Mouse (Mus musculus) lung, postnatal 4 days (tissue): ENCODE measurements around the gene Rpl37a.

Experiments
- DNase-seq, 2 experiments: peaks; one replicate each; pipeline ENCODE4 v3.0.0; 2021

Gene Rpl37a

DNA sequence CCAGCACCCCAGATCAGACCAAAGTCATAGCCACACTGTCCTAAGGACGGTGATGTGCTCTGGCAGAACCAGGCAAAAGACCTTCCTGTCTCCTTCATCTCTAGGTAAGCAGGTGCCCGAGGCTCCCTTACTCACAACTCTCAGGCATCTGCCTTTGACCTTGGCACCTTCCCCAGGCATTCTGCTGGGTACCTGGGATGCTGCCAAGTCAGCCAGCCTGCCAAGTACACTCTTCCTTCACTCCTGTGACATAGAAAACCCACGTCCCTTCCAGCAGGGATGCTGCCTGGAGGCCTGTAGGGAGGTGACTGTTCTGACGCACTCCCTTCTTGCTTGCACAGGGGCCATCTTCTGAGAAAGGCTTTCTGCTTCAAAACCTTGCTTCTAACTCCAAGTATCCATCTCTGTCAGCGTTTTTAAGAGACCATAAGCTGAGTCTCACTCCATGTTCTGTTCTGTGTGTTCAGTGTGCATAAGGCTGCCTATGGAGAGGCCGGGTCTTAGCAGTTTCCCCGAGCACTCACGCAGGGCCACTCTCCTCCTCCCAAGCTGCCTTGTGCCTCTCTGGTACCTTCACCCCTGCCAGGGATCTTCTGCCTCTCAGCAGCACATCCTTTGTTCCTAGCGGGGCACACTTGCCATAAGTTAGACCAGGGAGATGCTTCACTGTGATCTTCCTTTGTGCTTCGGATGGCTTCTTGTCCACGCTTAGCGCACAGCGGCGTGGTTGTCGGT is 28.0 kb downstream of the Rpl37a start:
- DNase-seq, result peak; percentile 35 to 46

DNA sequence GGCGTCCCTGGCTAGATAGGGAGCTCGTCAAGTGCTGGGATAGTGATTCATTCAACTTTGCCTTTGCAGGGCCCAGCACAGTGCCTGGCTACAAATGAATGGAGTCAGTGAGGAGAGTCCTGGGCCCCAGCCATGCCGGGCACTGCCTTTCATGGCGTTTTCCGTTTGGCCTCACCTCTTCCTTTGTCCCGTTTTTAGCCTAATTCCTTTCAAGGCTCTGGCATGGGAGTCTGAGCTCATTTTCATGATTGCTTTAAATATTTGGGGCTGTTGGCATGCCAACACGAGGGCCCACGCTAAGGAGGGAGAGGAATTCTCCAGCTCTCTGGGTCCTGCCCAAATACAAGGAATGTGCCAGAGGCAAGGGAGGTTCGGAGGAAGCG is 28.6 kb downstream of the Rpl37a start:
- peak; percentile 10 to 27 for DNase-seq

DNA sequence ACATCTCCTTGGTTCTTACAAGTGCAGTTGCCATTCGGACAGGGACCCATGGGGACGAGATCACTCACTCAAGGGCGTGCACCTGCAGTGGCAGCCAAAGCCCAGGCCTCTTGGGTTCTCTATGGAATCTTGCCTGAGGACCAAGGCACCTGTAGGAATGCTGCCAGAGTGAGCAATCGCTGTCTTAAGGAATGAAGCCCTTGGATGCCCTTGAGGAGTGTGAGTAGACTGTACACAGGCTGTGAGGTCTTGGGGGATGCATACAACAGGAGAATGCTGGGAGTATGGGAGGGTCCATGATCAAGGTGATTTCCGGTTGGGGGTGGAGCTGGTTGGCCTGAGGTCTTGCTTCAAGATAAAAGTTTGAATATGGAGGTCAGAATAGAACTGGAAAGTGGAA is 30.3 kb downstream of the Rpl37a start:
- DNase-seq, result no peak

DNA sequence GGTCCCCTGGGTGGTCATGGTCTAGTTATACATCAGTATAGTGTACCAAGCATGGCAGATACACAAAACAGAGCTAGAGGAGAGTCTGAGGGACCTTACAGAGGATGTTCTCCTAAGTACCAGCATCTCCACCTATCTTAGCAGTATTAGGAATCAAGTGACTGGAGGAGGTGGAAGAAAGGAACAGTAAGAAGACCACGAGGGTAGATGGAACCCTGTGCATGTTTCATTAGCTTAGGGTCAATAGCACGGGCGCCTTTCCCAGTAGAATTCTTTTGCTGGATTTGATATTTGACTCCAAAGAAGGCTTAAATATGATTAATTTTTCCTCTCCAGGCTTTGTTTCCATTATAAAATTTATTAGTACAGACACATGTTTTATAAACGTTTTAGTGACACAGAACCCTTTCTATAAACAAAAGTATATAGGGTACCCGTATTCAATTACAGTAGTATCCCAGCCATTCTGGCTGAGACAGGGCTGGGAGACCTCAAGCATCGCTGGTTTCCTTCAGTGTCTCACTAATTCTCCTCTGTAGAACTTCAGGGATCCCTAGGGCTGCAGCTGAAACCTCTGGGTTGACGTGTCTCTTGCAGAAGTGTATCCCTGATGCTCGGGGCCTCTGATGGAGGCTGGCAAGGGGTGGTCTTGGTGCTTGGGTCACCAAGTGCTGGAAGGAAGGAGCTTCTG is 33.9 kb downstream of the Rpl37a start:
- DNase-seq, result no peak

DNA sequence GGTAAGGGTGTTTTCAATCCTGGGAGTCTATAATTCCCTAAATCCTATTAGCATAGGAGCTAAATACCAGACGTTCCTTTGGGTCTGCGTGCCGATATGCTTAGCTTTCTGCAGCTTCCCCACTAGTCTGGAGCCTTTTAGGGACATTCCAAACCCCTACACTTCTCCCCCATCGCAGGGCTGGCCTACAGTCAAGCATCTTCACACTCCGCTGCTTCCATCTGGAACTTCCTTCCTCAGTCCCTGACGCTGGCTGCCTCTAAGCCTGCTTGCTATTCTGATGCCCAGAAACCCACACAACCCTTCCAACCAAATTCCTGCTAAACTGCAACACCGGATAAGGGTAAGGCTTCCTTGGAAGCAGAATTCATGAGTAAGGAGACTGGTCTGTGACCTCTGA is 35.3 kb downstream of the Rpl37a start:
- no peak for DNase-seq

DNA sequence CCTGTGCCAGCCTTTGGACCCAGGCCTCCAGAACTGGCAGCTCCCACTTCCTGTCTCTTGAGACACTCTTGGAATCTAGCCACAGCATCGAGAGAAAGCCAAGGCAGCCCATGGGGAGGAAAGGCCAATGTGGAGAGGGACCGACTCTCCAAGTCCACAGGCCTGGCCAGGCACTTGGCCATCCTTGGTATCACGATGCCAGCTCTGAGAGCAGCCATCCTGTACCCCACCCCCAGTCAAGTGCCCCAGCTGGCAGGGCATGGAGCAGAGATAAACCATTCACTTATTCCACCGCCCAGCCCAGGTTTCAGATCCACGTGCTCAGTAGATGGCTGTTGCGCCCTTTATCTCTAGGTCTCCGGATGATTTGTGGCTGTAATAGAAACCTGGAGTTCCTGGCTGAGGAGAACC is 40.3 kb downstream of the Rpl37a start:
- peak; percentile 18 to 43 for DNase-seq

DNA sequence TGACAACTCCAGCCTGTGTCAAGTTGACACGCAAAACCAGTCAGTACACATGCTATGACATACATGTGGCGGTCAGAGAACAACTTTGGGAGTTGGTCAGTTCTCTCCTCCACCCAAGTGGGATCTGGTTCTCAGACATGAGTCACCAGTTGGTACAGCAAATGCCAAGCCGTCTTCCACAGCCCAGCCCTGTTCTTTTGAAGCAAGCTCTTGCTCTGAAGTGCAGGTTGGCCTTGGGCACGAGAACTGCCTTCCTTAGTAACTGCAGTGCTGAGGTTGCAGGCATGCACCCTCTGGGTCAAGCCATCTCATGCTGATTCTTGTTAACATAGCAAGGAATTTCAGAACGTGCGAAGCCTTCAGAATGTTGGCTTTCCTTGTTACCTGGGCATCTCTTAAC is 42.1 kb downstream of the Rpl37a start:
- DNase-seq, result no peak

DNA sequence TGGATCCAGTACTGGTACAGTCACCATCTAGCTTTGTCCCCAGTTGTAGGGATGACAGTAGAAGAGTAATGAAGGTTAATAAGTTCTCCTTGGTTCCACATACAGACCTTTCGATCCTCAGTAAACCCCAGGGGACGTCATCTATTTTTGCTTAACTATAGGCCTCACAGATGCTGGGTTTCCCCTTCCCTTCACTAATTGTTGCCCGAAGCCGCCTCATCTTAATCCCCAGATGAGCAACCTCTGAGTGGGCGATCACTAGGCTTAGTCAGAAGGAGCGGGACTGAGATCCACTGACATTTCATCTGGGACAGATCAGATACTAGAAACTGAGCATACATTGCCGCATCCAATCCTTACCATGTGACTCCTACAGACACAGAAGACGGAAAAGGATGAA is 44.1 kb downstream of the Rpl37a start:
- no peak for DNase-seq

DNA sequence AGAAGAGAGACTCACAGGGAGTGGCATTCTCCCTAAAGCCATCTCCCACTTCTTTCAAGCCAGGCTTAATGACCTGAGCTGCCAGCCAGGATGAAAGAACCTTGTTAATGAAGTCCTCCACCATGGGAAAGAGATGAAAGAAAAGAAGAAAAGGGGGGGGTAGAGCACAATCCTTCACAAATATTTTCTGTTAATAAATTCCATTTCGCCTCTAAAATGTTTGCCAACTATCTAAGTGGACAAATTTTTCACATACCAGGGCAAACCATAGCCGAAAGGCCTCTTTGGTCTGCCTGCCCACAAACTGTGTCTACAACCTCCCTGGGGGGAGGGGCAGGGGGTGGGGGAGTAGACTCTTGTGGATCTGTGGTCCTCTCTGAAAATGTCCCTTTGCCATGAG is 44.7 kb downstream of the Rpl37a start:
- peak in 1 of 2 experiments; percentile 62 for DNase-seq

DNA sequence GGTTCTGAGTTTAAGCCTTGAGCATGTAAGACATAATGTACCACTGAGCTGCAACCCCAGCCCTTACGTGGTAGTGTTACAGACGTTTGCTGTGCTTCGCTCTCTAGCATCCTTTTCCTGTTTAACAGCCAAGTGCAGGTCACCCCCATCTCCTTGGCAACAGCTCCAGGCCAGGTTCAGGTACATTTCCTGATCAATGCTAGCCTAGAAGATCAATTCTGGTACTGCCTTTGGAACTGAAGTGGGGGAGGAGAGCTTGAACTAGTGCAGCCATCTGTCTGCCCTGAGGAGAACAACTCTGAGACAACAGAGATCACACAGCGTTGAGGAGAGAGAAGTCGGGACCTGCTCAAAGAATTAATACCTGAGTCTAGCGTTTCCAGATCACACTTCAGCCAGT is 48.7 kb downstream of the Rpl37a start:
- DNase-seq, result no peak
